Mouse (Mus musculus) frontal cortex, postnatal 25 days (tissue): ENCODE results near the gene Uvssa.

Experiments
- DNase-seq, 2 experiments: peaks; one replicate each; pipeline ENCODE4 v3.0.0; 2022; ENCODE audit warnings: low spot score in 2 of 2

Gene Uvssa

GRCm38 (mm10) chr5:33372331-33373038 lies 5.9 kb upstream of the Uvssa start:
- no peak for DNase-seq

DNA sequence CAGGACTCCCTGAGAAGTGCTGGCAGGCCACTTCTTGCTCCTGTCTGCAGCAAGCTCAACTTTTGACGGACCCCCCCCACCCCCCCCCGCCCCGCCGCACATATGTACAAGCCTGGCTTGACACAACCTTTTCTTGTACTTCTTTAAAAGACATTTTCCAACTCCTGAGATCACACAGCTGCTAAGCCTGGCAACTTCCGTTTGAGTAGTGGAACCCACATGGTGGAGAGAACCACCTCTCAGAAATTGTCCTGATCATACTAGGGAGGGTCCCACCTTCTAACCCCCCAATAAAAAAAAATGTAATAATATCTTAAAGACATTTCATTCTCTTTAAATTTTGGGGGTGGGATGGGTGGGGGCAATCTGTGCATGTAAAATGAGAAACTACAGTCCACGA lies 1.2 kb upstream of the Uvssa start:
- DNase-seq: no peak

DNA sequence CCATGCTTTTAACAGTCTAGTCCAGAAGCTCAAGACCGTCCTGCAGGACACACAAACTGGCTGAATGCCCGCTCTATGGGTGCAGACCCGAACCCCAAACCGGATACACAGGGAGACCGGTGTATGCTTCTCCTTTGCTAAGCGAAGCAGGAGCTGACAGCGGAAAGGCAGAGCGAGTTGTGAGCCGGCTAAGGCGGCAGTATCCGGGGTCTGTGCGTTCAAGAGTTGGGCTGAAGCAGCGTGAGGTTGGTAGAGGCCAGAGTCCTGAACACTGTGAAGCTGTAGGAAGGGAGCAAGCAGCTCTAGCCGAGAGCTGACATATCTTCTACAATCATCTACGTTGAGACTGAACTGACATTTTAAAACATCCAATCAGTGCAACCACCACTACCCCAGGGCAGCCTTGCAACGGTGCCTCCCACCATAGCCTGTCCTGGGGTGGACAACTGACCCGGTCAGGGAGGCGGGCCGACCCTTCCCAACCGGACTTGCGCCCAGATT lies 498 bp upstream of the Uvssa start:
- DNase-seq: peak in 1 of 2 experiments; percentile 14

GRCm38 (mm10) chr5:33387550-33387949 lies 9.2 kb downstream of the Uvssa start:
- DNase-seq: no peak

- DNase-seq: peak; percentile 71 to 78
Measured at GRCm38 (mm10) chr5:33393803-33394202, 15.5 kb downstream of the Uvssa start.

DNA sequence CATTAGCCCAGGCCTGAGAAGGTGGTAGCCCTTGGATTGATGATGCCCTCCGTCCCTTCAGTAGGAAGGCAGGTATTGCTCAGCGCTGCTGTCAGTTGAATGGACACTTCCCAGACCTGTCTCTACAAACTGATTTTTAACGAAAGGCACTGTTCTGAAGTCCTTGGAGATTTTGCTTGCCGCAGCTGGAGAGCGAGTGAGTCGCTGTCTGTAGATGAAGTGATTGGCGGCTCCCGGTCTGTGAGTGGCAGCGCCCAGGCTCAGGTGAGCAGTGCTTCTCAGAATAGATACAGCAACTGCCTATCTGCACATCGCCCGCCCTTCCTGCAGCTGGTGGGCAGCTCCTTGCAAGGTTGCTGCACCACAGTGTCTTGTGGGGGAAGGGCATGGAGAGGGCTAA lies 17.3 kb downstream of the Uvssa start:
- DNase-seq: no peak

DNA sequence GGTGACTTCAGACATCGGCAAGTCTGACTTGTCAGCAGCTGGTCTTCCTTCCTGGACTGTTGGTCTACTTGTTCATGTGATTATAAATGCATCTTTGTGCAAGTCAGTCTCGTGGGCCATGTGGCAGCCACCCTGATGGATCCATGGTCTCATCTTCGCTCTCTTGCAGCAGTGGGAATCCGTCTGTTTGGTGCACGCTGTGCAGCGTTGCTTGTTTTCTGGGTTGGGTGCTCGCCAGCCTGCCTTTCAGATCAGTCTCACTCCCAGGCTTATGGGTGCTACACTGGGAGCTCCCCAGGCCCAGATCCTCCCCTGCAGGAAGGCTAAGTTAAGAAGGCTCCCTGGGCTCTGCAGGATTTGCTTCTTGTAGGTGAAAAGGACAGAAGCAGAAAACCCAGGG lies 18.5 kb downstream of the Uvssa start:
- DNase-seq: no peak

GRCm38 (mm10) chr5:33400819-33401218 lies 22.5 kb downstream of the Uvssa start:
- no peak for DNase-seq

- no peak for DNase-seq
Measured at GRCm38 (mm10) chr5:33420313-33420712, 42.0 kb downstream of the Uvssa start.

DNA sequence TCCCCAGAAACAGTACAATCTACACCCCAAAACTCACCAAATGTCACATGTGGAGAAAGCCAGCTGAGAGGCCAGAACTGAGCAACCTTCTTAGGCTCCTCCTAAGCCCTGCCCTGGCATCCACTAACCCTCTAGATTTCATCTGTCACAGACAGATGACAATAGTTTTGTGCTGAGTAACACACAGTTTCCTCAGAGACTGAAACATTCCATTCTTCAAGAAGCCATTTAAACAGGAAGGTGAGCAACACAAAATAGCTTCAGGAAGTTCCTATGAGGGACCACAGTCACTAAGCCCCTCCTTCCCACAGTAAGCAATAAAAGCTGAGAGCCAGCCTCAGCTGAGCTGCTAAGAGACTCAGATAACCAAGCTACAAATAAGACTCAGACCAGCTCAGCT lies 49.1 kb downstream of the Uvssa start:
- DNase-seq: no peak

DNA sequence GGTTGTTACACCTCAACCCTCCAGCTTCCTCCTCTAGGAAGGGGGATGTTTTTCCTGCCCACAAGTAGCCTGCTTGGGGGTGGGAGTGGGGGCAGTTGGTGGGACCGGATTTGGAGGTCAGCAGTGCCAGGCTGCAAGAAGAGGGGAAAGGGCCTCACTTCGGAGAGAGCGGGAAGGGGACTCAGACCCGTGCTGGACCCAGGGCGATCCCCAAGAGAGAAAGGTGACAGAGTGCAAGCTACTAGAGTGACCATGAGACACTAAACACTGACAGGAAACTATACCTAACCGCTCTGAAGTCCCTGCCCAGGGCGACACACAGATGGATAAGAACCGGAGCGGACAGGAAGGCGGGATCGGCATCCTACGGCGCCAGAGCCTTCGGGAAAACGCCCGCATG lies 51.8 kb downstream of the Uvssa start:
- DNase-seq: no peak

GRCm38 (mm10) chr5:33430511-33431172 lies 52.3 kb downstream of the Uvssa start:
- DNase-seq: peak in 1 of 2 experiments; percentile 23

GRCm38 (mm10) chr5:33431173-33432005 lies 53.0 kb downstream of the Uvssa start:
- no peak for DNase-seq

- DNase-seq: no peak
Measured at GRCm38 (mm10) chr5:33432057-33432935, 53.9 kb downstream of the Uvssa start.

DNA sequence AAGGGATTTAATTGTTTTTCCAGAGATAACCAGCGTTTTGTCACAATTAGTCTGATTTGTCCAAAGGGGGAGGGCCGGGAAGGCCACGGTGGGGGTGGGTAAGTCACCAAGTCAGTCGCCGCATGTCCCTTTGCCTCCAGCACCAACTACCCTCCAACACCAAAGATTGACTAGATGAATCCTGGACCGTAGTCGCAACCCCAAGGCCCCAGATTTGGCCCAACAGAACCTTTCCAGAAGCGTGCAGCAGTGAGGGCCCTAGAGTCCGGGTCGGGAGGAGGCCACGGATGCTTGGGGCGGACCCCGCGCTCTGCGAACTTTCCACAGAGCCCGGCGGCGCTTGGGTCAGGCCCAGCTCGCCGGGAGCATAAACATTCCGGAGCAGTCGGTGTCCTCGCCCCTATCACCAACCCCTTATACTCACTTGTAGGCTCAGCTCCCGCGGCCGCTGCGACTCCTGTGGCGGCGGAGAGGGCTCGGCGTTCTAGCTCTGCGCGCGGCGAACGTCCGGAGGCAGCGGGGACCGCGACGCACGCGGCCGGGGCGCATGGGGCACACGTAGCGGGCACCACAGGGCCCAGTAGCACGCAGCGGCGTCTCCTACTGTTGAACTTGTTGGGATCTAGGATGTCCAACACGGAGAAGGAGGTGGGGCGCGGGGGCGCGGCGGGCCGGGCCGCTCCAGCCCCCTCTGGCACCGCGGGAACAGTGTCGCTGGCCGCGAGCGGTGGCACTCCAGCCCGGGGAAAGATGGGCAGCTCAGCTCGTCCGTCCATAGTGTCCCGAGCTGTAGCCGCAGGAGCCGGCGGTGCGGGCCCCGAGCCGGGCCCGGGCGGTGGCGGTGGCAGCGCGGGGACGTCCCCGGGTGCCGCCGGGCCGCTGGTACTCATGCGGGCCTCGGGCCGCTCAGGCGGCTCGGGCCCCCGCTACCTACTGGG lies 55.1 kb downstream of the Uvssa start, which contains the start of gene Nkx1-1:
Gene Nkx1-1, minus strand, starts transcription at position 776 of the 938 bp plus-strand sequence.
- DNase-seq: no peak

DNA sequence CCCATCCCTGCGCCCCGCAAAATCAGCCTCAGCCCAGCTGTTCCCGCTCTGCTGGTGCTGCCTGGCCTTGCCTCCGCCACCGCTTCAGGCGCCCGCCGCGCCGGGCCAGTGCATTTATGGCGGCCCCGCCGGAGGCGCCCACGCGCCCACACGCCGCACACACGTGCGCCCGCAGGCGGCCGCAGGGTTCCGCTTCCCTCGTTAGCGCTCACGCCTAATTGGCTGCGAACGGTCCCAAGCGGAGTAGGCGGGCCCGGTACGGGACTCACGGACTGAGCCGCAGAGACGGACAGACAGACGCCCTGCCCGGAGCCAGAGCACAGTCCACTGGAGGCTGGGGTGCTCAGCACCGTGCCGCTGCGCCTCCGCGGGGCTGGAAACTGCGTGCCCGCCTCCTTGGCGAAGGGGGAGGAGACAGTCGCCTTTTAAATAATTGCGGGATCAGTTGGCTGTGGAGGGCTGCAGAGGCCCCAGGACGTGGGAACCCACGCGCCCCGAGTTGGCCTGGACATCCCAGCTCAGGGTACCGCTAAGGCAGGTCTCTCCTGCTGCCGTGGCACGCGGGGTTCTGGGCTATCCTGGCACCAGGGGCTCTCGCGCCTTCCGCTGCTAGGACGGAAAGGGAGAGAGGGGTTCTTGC lies 55.9 kb downstream of the Uvssa start:
- no peak for DNase-seq

DNA sequence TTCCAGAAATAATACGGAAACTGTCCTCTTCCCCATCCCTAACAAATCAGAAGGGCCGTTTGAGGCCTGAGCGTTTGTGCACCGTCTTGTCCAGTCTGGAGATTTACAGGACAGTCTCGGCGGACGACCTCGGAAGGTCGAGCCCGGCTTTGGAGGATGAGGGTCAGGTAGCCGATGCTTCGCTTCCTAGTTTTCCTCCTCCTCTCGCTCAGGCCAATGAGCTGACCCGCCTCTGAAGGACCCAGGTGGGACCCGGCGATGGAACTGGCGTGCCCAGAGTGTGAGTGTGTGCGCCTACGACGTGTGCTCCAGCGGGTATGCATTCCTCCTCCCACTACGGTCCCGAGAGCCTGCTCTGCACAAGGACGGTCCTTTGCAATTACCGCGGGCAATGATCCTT lies 56.8 kb downstream of the Uvssa start:
- no peak for DNase-seq

DNA sequence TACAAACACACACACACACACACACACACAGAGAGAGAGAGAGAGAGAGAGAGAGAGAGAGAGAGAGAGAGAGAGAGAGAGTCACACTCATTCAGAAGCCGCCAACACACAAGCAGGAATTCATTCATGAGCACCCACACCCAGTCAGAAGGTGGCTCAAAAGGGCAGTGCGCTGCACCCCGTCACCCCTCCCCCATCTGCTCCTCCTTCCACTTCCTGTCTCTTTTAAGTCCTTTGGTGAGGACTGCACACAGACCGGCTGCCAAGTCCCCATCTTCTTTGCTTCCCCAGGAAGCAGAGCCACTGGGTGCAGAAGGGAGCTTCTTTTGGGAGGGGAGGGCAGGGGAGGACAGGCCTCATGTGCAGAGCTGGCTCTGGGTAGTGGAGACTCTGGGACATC lies 57.6 kb downstream of the Uvssa start:
- no peak for DNase-seq

DNA sequence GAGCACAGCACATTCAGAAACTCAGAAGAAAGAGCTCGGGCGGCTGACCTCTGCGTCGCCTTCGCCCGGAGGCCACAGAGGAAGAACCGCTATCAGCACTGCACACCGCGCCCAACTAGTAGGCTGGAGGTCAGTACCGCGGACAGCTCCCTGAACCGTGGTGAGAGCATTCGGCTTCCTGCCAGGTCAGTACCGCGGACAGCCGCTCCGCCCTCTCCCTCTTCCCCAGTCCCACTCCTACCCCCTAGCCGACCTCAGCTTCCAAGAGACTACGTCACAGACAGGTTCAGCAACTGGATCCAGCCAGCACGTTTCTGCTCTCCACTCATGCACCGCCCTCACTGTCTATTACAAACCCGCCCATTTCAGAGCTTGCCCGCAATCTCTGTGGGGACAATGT lies 59.9 kb downstream of the Uvssa start:
- DNase-seq: peak; percentile 49 to 52
